Comparison of ENCODE assay signal across 28 mouse cellular contexts in the genomic region with DNA sequence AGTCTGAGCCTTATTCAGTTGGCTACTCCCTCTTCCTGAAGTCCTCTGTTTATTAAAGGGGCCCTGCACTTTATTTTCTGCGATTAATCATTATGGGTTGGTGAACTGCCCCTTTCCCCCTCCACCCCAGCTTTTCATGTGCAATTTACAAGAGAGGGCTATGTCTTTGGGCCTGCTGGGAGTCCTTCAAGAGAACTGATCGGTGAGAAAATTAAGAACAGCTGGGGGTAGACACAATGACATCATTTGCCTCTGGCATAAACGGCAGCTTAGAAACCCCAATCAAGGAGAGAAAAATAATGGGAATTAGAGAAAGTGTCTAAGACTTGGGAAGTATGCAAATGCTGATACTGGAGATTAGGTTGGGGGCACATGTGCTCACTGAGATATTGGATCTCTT.
"Had no signal": no experiment of that assay in that cellular context is flagged by ENCODE, and none has a peak within 500 bp of the region (broad histone marks: within the 10 kb centered on the region; RNA-seq: fewer than 3 reads in every experiment).

No protein-coding gene starts in this region.

- H3K4me1 ChIP-seq: heart, embryonic 13.5 days; heart, embryonic 15.5 days; hindbrain, embryonic 10.5 days; hindbrain, embryonic 12.5 days; intestine, embryonic 15.5 days; limb, embryonic 13.5 days; limb, embryonic 15.5 days; liver, embryonic 12.5 days had no signal

- ATAC-seq: hindbrain, embryonic 16.5 days; inflammation-experienced regulatory T-cells, adult 6 months; intestine, embryonic 15.5 days; intestine, postnatal 0 days; liver, embryonic 12.5 days had no signal

- H3K27me3 ChIP-seq: heart, embryonic 13.5 days; heart, embryonic 15.5 days; hindbrain, embryonic 12.5 days; intestine, embryonic 15.5 days; limb, embryonic 13.5 days; limb, embryonic 15.5 days; liver, embryonic 12.5 days had no signal

- DNase-seq: gastrocnemius, postnatal 14 days; gastrocnemius, postnatal 36 days; heart, adult 11 months; heart, adult 2 months; heart, postnatal 4 days; kidney, adult 18-20 months; kidney, adult 8-10 months; kidney, postnatal 10 days; kidney, postnatal 25 days; kidney, postnatal 4 days; left cerebral cortex, postnatal 4 days; lung, adult 18-20 months had no signal

- H3K4me2 ChIP-seq: heart, embryonic 11.5 days; heart, embryonic 13.5 days; heart, embryonic 15.5 days; hindbrain, embryonic 12.5 days; hindbrain, embryonic 14.5 days; intestine, embryonic 15.5 days; limb, embryonic 13.5 days; limb, embryonic 15.5 days; liver, embryonic 12.5 days had no signal

- H3K9me3 ChIP-seq: heart, embryonic 13.5 days; heart, embryonic 15.5 days; hindbrain, embryonic 10.5 days; hindbrain, embryonic 12.5 days; intestine, embryonic 15.5 days; limb, embryonic 13.5 days; limb, embryonic 15.5 days; liver, embryonic 12.5 days had no signal

- H3K4me3 ChIP-seq: heart, adult 2 months; heart, embryonic 13.5 days; heart, embryonic 15.5 days; hindbrain, embryonic 10.5 days; hindbrain, embryonic 12.5 days; intestine, embryonic 15.5 days; layer of hippocampus, adult 2 months; left cerebral cortex, adult 2 months; limb, embryonic 13.5 days; limb, embryonic 15.5 days; liver, embryonic 12.5 days had no signal

- H3K9ac ChIP-seq: heart, embryonic 13.5 days; heart, embryonic 15.5 days; hindbrain, embryonic 12.5 days; hindbrain, embryonic 14.5 days; intestine, embryonic 15.5 days; limb, embryonic 13.5 days; limb, embryonic 15.5 days; liver, embryonic 12.5 days; liver, embryonic 14.5 days had no signal

- H3K36me3 ChIP-seq: heart, embryonic 13.5 days; heart, embryonic 15.5 days; hindbrain, embryonic 10.5 days; hindbrain, embryonic 12.5 days; intestine, embryonic 15.5 days; limb, embryonic 13.5 days; limb, embryonic 15.5 days; liver, embryonic 12.5 days had no signal

- H3K27ac ChIP-seq: heart, adult 2 months; heart, embryonic 13.5 days; heart, embryonic 15.5 days; hindbrain, embryonic 10.5 days; hindbrain, embryonic 12.5 days; hindbrain, embryonic 14.5 days; intestine, embryonic 15.5 days; layer of hippocampus, adult 2 months; left cerebral cortex, adult 2 months; limb, embryonic 13.5 days; limb, embryonic 15.5 days; liver, embryonic 12.5 days; liver, embryonic 14.5 days had no signal
